Comparison of ENCODE assay signal across 9 mouse cellular contexts in the genomic region with DNA sequence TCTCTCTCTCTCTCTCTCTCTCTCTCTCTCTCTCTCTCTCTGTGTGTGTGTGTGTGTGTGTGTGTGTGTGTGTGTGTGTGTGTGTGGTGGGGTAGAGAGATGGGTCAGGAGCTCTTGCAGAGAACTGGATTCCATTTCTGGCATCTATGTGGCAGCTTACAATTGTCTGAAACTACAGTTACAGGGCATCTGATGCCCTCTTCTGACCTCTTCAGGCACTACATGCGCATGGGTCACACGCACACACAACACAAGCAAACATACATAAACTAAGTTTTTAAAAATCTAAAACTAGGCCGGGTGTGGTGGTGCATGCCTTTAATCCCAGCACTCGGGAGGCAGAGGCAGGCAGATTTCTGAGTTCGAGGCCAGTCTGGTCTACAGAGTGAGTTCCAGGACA. TPM values are rescaled to one million over a fixed set of nuclear protein-coding genes. Genes with fewer than 3 reads are reported as not detected.
DNase-seq lines count a peak whose midpoint lies in the region; ATAC-seq and TF ChIP-seq lines count a peak whose summit lies in the region.
"Not testable (repeated sequence)": the region's sequence is repeated elsewhere in the genome, so short reads cannot be mapped to it uniquely, and the experiment has no call there.
"Had no signal": no experiment of that assay in that cellular context is flagged by ENCODE, and none has a peak within 500 bp of the region (broad histone marks: within the 10 kb centered on the region; RNA-seq: fewer than 3 reads in every experiment).

No protein-coding gene starts in this region.

- not testable (repeated sequence) for H3K4me1 ChIP-seq in G1E (ENCODE audit: insufficient read depth, low read depth, low read length); forebrain, embryonic 14.5 days (ENCODE audit: control insufficient read depth, insufficient read depth, low read length); lung, embryonic 14.5 days (ENCODE audit: insufficient read depth)

- H3K27ac ChIP-seq in forebrain, embryonic 14.5 days (ENCODE audit: low read depth, low read length); lung, embryonic 14.5 days (ENCODE audit: low read depth): not testable (repeated sequence)

- H3K27me3 ChIP-seq in G1E (ENCODE audit: insufficient read depth, low read length): peaks cover 33% of the 10 kb centered on the region
- H3K27me3 ChIP-seq in forebrain, embryonic 14.5 days (replicated peaks; ENCODE audit: control insufficient read depth, insufficient read depth, low read length); lung, embryonic 14.5 days (ENCODE audit: insufficient read depth, low read length): not testable (repeated sequence)

- not testable (repeated sequence) for H3K36me3 ChIP-seq in G1E (replicated peaks); forebrain, embryonic 14.5 days (ENCODE audit: control insufficient read depth, insufficient read depth, low read length); lung, embryonic 14.5 days (ENCODE audit: insufficient read depth)

- not testable (repeated sequence) for H3K4me2 ChIP-seq in forebrain, embryonic 14.5 days (ENCODE audit: low read length); lung, embryonic 14.5 days

- ATAC-seq in G1E (ENCODE audit: extremely low read depth, insufficient number of reproducible peaks, low FRiP score, poor library complexity, severe bottlenecking): 0 out of 2 replicates have a peak, but pooled peaks have one; percentile 28
- not testable (repeated sequence) for ATAC-seq in forebrain, embryonic 14.5 days; lung, embryonic 14.5 days (ENCODE audit: insufficient read depth)

- WGBS in forebrain, embryonic 14.5 days: 80% methylated on average over 5 of the region's 5 CpGs
- WGBS in lung, embryonic 14.5 days: 75% methylated on average over 5 of the region's 5 CpGs

- peak; percentile 11; the same call in 1 of the 2 replicates for TF ChIP-seq CTCF in G1E (IDR thresholded peaks at IDR 0.05; ENCODE audit: low read depth, low read length)
- not testable (repeated sequence) for TF ChIP-seq CTCF in lung, embryonic 14.5 days (IDR thresholded peaks at IDR 0.05; ENCODE audit: low read depth)

- not testable (repeated sequence) for H3K4me3 ChIP-seq in G1E (ENCODE audit: low read depth, low read length); forebrain, embryonic 14.5 days (ENCODE audit: low read depth, low read length); lung, embryonic 14.5 days (ENCODE audit: low read depth, low read length)

- not testable (repeated sequence) for DNase-seq in G1E (ENCODE audit: low spot score)
- DNase-seq in brain, adult 2 months (ENCODE audit: low read depth, low spot score): peak; percentile 39
- peak; percentile 46 for DNase-seq in forebrain, embryonic 14.5 days (ENCODE audit: low spot score)
- peak; percentile 38 for DNase-seq in heart, postnatal 4 days
- DNase-seq in kidney, postnatal 10 days: peak; percentile 66
- DNase-seq in lung, embryonic 14.5 days: peak; percentile 49
- DNase-seq in retina, embryonic 14.5 days (ENCODE audit: low spot score): peak; percentile 69

- not testable (repeated sequence) for H3K9me3 ChIP-seq in G1E (replicated peaks); forebrain, embryonic 14.5 days (replicated peaks; ENCODE audit: control insufficient read depth, low read length); lung, embryonic 14.5 days (ENCODE audit: low read depth, low read length)

- H3K9ac ChIP-seq in forebrain, embryonic 14.5 days (ENCODE audit: low read length); lung, embryonic 14.5 days: not testable (repeated sequence)

RNA-seq across cellular contexts. Expression of a gene that starts 2.3 kb away (rescaled TPM):
- total RNA-seq in G1E (2014; fragmentation: Nextera tagmentation) (not detected in 2 replicates), G1E (2017) (0.05 TPM in 1 of 2 replicates, not detected in the other)
- polyA plus RNA-seq in G1E (2012): not detected in 2 replicates
- 0.14 and 0.31 TPM in 2 replicates for polyA plus RNA-seq in forebrain, embryonic 14.5 days (2014; fragmentation: Nextera tagmentation; extraction: Ambion mirVana)
- under 1 TPM; 0.07 to 0.14 TPM for total RNA-seq in heart, postnatal 4 days (2021)
- polyA plus RNA-seq in lung, embryonic 14.5 days (2014; fragmentation: Nextera tagmentation; extraction: Ambion mirVana): 0.09 TPM in 1 of 2 replicates, not detected in the other
- polyA plus RNA-seq: kidney, embryonic 14.5 days; liver, embryonic 16.5 days had no signal
